Comparison of ENCODE assay signal across 8 mouse cellular contexts in genomic region chr6:125355197-125355741, GRCm38 (mm10). TPM values are rescaled to one million over a fixed set of nuclear protein-coding genes. Genes with fewer than 3 reads are reported as not detected.
DNase-seq lines count a peak whose midpoint lies in the region; ATAC-seq and TF ChIP-seq lines count a peak whose summit lies in the region.

No protein-coding gene starts in this region.

- peaks cover 8% of the 10 kb centered on the region; the same call in 1 of the 2 replicates for H3K27me3 ChIP-seq in forebrain, embryonic 12.5 days
- H3K27me3 ChIP-seq in forebrain, embryonic 15.5 days = no peaks in the 10 kb centered on the region
- H3K27me3 ChIP-seq in ES-Bruce4 (ENCODE audit: control insufficient read depth, insufficient read depth, low read length, poor library complexity, severe bottlenecking) = no peaks in the 10 kb centered on the region
- H3K27me3 ChIP-seq in hindbrain, embryonic 10.5 days (ENCODE audit: insufficient read depth, poor library complexity, severe bottlenecking) = peaks cover 46% of the 10 kb centered on the region

- H3K9ac ChIP-seq in forebrain, embryonic 12.5 days = no peak overlapping the region
- H3K9ac ChIP-seq in forebrain, embryonic 15.5 days (replicated peaks) = no peak overlapping the region
- H3K9ac ChIP-seq in ES-Bruce4 (ENCODE audit: low read depth, poor library complexity, severe bottlenecking) = no peak overlapping the region

- no peak for DNase-seq in hindbrain, embryonic 10.5 days (ENCODE audit: low spot score)
- peak; percentile 58 for DNase-seq in mesoderm, embryonic 11.5 days (ENCODE audit: low read depth, low spot score)
- no peak for DNase-seq in left cerebral cortex, postnatal 36 days (ENCODE audit: low spot score in 2 of 2)
- DNase-seq in left cerebral cortex, adult 9 months (ENCODE audit: low spot score in 2 of 2) = no peak
- DNase-seq in ovary, postnatal 36 days (ENCODE audit: low spot score) = no peak

- TF ChIP-seq POLR2A in ES-Bruce4 (IDR thresholded peaks at IDR 0.05; ENCODE audit: insufficient read depth, low read length) = no peak

- WGBS in forebrain, embryonic 12.5 days = 9% methylated on average over 10 of the region's 10 CpGs
- WGBS in forebrain, embryonic 15.5 days = 9% methylated on average over 10 of the region's 10 CpGs
- 6% methylated on average over 10 of the region's 10 CpGs for WGBS in hindbrain, embryonic 10.5 days

- TF ChIP-seq CTCF in ES-Bruce4 (IDR thresholded peaks at IDR 0.05; ENCODE audit: low read depth, low read length) = no peak

- ATAC-seq in forebrain, embryonic 12.5 days (ENCODE audit: low FRiP score) = no peak
- ATAC-seq in forebrain, embryonic 15.5 days (replicated peaks) = no peak

- H3K27ac ChIP-seq in forebrain, embryonic 12.5 days = 0 out of 2 replicates have a peak overlapping the region, but pooled peaks have one; percentile 2
- no peak overlapping the region for H3K27ac ChIP-seq in forebrain, embryonic 15.5 days (replicated peaks)
- 0 out of 2 replicates have a peak overlapping the region, but pooled peaks have one; percentile 17 for H3K27ac ChIP-seq in ES-Bruce4 (ENCODE audit: insufficient read depth, low read length)
- peak overlapping the region; percentile 46 for H3K27ac ChIP-seq in hindbrain, embryonic 10.5 days

- peaks cover 6% of the 10 kb centered on the region; the same call in 1 of the 2 replicates for H3K36me3 ChIP-seq in forebrain, embryonic 12.5 days (replicated peaks)
- no peaks in the 10 kb centered on the region for H3K36me3 ChIP-seq in forebrain, embryonic 15.5 days
- no peaks in the 10 kb centered on the region for H3K36me3 ChIP-seq in ES-Bruce4 (ENCODE audit: control insufficient read depth, insufficient read depth, low read length, poor library complexity, severe bottlenecking)
- peaks cover 26% of the 10 kb centered on the region for H3K36me3 ChIP-seq in hindbrain, embryonic 10.5 days

- 0 out of 2 replicates have a peak overlapping the region, but pooled peaks have one; percentile 8 for H3K4me3 ChIP-seq in forebrain, embryonic 12.5 days (replicated peaks)
- H3K4me3 ChIP-seq in forebrain, embryonic 15.5 days = no peak overlapping the region
- H3K4me3 ChIP-seq in ES-Bruce4 (ENCODE audit: low read depth, low read length) = no peak overlapping the region
- peak overlapping the region; percentile 16; the same call in 1 of the 2 replicates for H3K4me3 ChIP-seq in hindbrain, embryonic 10.5 days

- peak overlapping the region; percentile 30; the same call in 1 of the 2 replicates for H3K4me2 ChIP-seq in forebrain, embryonic 12.5 days
- no peak overlapping the region; the same call in 1 of the 2 replicates for H3K4me2 ChIP-seq in forebrain, embryonic 15.5 days (replicated peaks)

- intact Hi-C loops in left cerebral cortex, postnatal 36 days (cut with DNase I) = no loop called here

- H3K9me3 ChIP-seq in forebrain, embryonic 12.5 days = no peaks in the 10 kb centered on the region
- H3K9me3 ChIP-seq in forebrain, embryonic 15.5 days = no peaks in the 10 kb centered on the region
- H3K9me3 ChIP-seq in ES-Bruce4 (replicated peaks; ENCODE audit: control insufficient read depth, insufficient read depth, low read length, poor library complexity, severe bottlenecking) = no peaks in the 10 kb centered on the region
- H3K9me3 ChIP-seq in hindbrain, embryonic 10.5 days = no peaks in the 10 kb centered on the region

- TF ChIP-seq EP300 in ES-Bruce4 (IDR thresholded peaks at IDR 0.05; ENCODE audit: insufficient read depth, low read depth, low read length) = no peak

- peaks cover 25% of the 10 kb centered on the region for H3K4me1 ChIP-seq in forebrain, embryonic 12.5 days
- peaks cover 18% of the 10 kb centered on the region for H3K4me1 ChIP-seq in forebrain, embryonic 15.5 days
- H3K4me1 ChIP-seq in ES-Bruce4 (ENCODE audit: control insufficient read depth, insufficient read depth, low read length) = peaks cover 10% of the 10 kb centered on the region
- peaks cover 65% of the 10 kb centered on the region for H3K4me1 ChIP-seq in hindbrain, embryonic 10.5 days (replicated peaks)

RNA-seq across cellular contexts. Expression of gene Tnfrsf1a, which starts 6.1 kb away (rescaled TPM):
- polyA plus RNA-seq in forebrain, embryonic 12.5 days (2016; fragmentation: Nextera tagmentation; extraction: Ambion mirVana) = 16.6 and 19.3 TPM in 2 replicates
- polyA plus RNA-seq in forebrain, embryonic 15.5 days (2015; fragmentation: Nextera tagmentation; extraction: Ambion mirVana) = 11.3 and 13.0 TPM in 2 replicates
- polyA plus RNA-seq in ES-Bruce4 (2011; ENCODE audit: insufficient read depth, insufficient read length, low read depth, missing spikeins) = 13.1 and 19.8 TPM in 2 replicates
- polyA plus RNA-seq in hindbrain, embryonic 10.5 days (2016; fragmentation: Nextera tagmentation; extraction: Ambion mirVana) = 26.8 and 27.1 TPM in 2 replicates
- 10 to 100 TPM; 11.1 to 11.8 TPM for total RNA-seq in left cerebral cortex, postnatal 36 days (2021)

RNA-seq across cellular contexts. Expression of gene Plekhg6, which starts 25.3 kb away (rescaled TPM):
- polyA plus RNA-seq in forebrain, embryonic 12.5 days (2016; fragmentation: Nextera tagmentation; extraction: Ambion mirVana) = 0.05 and 0.09 TPM in 2 replicates
- polyA plus RNA-seq in forebrain, embryonic 15.5 days (2015; fragmentation: Nextera tagmentation; extraction: Ambion mirVana) = 0.06 and 0.10 TPM in 2 replicates
- 2.3 and 2.5 TPM in 2 replicates for polyA plus RNA-seq in ES-Bruce4 (2011; ENCODE audit: insufficient read depth, insufficient read length, low read depth, missing spikeins)
- polyA plus RNA-seq in hindbrain, embryonic 10.5 days (2016; fragmentation: Nextera tagmentation; extraction: Ambion mirVana) = 0.13 and 0.20 TPM in 2 replicates
- total RNA-seq in left cerebral cortex, postnatal 36 days (2021) = under 1 TPM; 0.11 to 0.30 TPM

RNA-seq across cellular contexts. Expression of gene Scnn1a, which starts 34.8 kb away (rescaled TPM):
- 0.24 and 0.49 TPM in 2 replicates for polyA plus RNA-seq in forebrain, embryonic 12.5 days (2016; fragmentation: Nextera tagmentation; extraction: Ambion mirVana)
- 0.20 and 0.25 TPM in 2 replicates for polyA plus RNA-seq in forebrain, embryonic 15.5 days (2015; fragmentation: Nextera tagmentation; extraction: Ambion mirVana)
- polyA plus RNA-seq in ES-Bruce4 (2011; ENCODE audit: insufficient read depth, insufficient read length, low read depth, missing spikeins) = 2.0 and 2.3 TPM in 2 replicates
- polyA plus RNA-seq in hindbrain, embryonic 10.5 days (2016; fragmentation: Nextera tagmentation; extraction: Ambion mirVana) = 0.40 and 0.42 TPM in 2 replicates
- 1 to 10 TPM; 2.4 to 2.9 TPM for total RNA-seq in left cerebral cortex, postnatal 36 days (2021)

RNA-seq across cellular contexts. Expression of gene Ltbr, which starts 41.6 kb away (rescaled TPM):
- 12.7 and 14.0 TPM in 2 replicates for polyA plus RNA-seq in forebrain, embryonic 12.5 days (2016; fragmentation: Nextera tagmentation; extraction: Ambion mirVana)
- polyA plus RNA-seq in forebrain, embryonic 15.5 days (2015; fragmentation: Nextera tagmentation; extraction: Ambion mirVana) = 10.8 and 11.5 TPM in 2 replicates
- 8.0 and 9.5 TPM in 2 replicates for polyA plus RNA-seq in ES-Bruce4 (2011; ENCODE audit: insufficient read depth, insufficient read length, low read depth, missing spikeins)
- 21.0 and 22.7 TPM in 2 replicates for polyA plus RNA-seq in hindbrain, embryonic 10.5 days (2016; fragmentation: Nextera tagmentation; extraction: Ambion mirVana)
- 1 to 10 TPM; 7.4 to 8.4 TPM for total RNA-seq in left cerebral cortex, postnatal 36 days (2021)

Comparison
In these comparisons a context has a peak if more than half of its experiments do, and no peak if none do; other contexts are left out.
1. H3K4me3 ChIP-seq: peak in forebrain, embryonic 12.5 days (single experiment) and hindbrain, embryonic 10.5 days (single experiment); none in forebrain, embryonic 15.5 days (single experiment) and ES-Bruce4 (single experiment).